Mouse (Mus musculus) lung, adult 18-20 months (tissue): ENCODE measurements around the gene Dusp22.

Experiments
- DNase-seq, 2 experiments: peaks; one replicate each; pipeline ENCODE4 v3.0.0; 2022; ENCODE audit warnings: mixed read lengths in 2 of 2

Dusp22 gene

DNA sequence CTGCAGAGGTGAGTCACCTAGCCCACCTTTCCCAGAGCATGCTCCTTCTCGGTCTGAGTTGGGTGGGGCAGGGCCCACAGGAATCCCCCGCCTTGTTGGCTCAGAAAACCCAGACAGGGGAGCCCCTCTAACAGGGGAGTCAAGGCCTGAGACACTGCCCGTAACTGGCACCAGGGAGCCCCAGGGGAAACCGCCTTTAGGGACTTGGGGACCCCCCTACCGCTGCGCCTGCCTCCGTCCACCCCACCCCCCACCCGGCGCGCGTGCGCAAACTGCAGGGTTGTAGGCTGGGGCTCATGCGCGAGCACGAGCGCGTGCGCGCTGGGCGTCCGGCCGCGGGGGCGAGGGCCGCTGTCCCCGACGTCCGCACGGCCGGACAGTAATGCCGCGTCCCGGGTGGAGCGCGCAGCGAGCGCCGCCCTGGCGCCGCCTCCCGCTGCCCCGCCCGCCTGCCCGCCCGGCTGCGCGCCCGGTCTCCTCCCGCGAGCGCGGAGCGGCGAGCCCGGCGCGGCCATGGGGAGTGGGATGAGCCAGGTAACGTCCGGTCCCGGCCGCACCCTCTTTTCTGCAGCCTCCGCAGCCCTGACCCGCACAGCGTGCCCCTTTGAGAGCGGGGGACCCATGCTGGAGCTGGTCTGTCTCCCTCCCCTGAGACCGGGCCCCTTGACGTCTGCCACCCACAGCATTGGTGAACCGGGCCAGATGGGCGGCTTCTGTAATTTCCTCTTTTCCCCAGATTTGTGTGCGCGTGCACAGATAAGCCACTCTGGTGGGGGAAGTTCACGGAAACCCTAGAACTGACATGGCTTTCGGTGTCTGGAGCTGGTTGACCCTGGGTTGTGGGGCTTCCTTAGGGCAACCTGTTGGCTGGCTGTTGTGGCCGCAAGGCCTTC is at the start of gene Dusp22:
TSS of gene Dusp22 (plus strand) at position 387 of the 893 bp plus-strand sequence.
- DNase-seq, result peak; percentile 86 to 89

DNA sequence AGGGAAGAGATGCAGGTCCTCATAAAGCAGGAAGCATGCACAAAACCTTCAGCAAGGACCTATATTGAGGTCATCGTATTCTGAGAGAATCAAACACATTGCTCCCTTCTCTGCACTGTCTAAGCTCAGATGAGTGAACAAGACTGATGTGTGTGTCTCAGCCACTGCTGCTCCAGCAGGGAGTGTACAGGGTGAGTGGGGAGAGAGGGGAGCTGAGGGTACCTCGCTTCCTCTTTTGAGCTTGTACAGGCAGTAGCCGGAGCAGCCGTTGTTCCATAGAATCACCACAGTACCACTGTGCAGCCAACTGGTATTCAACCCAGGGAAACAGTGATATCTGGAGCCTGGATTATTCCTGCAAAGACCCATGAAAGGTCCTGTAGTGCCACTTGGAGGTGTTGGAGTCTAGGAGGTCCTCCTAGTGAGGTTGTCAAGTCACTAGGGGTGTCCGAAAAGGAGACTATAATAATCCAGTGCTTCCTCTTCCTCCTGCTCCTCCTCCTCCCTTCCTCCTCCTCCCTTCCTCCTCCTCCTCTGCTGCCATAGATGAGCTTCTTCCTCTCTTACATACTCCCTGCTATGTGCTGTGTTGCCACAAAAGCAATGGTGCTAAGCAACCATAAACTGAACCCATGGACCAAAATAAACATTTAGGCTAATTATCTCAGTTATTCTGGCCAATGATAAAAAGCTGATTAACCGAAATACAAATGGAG is 47.6 kb upstream of the Dusp22 start:
- no peak for DNase-seq

DNA sequence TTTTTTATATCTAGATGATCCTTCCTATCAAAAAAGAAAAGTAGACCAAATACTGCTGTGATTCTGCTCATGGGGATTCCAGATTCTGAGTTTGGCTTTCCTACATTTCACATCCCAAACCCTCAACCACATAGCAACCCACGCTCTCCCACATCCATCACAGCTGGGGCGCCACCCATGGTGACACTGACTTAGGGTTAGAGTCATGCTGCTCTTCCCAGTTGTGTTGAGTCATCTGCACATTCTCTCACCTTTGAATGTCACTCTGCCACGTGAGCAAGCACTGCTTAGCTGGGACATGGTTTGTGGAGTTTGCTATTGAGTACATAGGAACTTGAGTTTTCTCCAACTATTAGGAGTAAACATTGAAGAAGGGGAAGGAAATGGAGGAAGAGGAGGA is 40.1 kb upstream of the Dusp22 start:
- DNase-seq, result no peak

DNA sequence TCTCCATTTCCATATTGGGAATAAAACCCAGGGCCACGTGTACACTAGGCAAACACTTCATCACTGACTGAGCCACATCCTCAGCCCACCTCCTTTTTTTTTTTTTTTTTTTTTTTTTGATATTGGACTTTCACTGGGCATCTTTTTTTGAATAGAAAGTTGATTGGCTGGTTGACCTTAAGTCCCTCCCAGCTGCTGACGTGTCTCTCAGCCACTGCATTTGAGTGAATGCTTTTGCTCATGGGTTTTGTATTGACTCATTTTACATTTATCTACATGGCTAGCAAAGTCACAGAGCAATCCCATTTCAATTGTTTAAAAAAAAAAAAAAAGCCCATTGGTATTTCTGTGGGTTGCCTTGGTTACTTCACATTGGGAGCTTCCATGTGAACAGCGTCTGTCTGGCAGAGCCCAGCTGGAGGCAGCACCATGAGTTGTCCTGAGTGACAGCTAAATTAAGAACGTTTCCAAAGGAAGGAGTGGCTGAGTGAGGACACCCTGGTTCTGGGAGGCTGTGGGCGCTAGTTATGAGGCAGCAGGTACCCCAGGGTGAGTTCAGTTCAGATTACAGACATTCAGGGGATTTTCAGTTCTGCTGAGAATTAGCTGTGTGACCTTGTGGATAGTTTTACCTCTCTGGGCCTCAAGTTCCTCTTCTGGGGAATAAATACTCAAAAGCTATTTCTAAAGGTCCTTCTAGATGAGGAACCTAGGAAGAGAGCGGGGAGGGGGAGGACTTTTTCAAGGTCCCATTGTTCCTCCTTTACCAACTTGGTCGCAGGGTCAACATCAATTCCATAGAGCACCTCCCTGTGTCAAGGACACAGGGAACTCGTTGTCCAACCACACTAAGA is 31.4 kb upstream of the Dusp22 start:
- DNase-seq, result no peak

DNA sequence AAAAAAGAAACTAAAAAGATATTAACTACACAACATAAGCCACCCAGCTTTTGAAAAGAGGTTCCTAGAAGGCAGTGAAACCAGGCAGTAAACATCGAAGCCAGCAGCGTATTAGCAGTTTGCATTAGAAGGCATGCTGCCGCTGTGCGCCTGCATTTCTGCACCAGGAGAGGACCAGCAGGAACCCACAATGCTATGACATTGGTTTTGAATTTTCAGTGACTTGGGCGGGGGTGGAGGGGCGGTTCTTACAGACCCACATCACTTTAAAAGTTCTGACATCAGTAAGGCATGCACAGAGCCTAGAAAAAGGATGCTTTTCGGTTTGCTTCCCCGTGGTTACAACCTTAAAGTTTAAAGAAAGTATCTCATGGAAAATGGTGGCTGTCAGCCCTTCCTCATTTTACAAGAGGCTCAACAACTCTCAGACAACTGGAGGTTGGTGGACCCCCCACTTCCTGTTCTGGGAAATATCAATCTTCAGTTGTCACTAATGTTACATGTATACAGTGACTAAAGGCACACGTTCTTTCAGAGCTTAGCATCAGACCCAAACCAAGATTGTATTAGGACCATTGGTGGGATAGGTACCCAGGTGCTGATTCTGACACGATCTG is 29.9 kb upstream of the Dusp22 start:
- no peak for DNase-seq

DNA sequence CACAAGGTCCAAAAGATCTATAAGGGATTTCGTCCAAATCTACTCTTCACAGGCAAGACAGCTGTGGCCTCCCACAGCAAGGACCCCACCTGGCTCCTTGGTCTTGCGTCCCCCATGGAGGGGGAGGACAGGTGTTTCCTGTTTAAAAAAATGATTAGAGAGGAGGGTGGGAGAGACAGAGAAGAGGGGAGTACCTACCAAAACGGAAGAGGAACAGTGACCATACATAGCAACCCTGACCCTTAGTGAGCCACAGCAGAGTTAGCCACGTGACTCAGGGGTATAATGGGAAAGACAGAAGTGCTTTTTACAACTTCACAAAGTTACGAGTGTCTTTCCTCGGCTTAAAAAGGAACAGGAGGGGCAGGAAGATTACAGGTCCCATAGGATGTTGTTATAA is 26.8 kb upstream of the Dusp22 start:
- DNase-seq, result no peak

DNA sequence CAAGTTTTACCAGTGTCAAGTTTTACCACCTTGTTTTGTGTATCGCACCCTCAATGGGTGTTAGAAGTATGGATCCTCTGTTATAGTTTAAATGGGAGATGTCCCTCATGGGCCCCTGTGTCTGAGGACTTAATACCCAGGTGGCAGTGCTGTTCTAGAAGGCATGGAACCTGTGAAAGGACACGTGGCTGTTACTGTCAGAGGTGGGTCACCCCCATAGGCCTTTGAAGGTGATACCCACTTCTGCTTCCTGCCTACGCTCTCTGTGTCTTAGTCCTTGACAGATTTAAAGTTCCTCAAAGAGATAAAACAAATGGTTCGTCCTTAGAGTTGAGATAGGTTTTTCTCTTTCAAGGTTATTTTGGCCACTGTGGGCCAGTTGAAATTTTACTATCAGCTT is 23.3 kb upstream of the Dusp22 start:
- DNase-seq, result no peak

DNA sequence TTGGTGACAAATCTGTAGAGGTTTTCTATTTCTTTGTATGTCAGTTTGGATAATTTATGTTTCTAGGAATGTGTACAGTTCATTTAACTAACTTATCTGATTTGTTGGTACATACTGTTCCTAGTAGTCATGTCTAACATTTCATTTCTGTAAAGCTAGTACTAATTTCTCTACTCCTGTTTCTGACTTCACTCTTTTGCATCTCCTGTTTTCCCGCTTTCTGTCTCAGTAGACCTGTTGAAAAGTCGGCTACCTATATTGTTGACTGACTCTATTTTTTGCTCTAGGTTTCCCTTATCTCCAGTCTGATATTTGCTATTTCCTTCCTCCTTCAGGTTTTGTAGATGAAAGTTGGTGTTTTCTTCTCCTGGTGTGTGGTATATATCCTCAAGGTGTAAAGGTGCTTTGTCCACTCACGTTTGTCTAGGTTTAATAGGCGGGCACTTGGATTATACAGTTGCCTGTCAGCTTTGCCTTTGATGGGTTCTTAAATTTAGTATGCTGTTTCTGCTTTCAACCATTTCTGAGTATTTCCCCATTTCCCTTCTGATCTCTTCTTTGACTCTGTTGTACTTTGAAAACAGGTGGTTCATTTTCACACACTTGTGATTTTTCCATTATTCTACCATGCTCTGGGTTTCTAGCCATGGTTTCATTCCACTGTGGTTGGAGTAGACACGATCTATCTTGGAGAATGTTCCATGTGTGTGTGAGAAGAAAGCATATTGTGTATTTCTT is 21.3 kb upstream of the Dusp22 start:
- DNase-seq, result no peak

DNA sequence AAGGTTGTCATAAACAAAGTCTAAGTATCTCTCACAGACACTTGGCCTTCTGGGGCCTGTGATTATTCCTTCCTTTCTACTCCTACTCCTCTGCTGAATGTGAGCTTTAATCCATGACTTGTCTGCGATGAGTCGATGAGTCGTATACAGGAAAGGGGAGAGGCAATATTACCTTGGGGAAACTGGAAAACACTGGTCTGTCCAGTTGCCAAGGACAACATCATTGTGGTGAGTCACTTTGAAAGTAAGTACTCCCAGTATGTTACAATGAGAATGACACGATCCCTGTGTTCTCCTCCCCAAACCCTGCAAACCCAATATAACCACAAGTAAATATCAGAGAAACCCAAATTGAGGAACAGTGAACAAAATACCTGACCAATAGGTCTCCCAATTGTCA is 17.7 kb upstream of the Dusp22 start:
- DNase-seq, result no peak

DNA sequence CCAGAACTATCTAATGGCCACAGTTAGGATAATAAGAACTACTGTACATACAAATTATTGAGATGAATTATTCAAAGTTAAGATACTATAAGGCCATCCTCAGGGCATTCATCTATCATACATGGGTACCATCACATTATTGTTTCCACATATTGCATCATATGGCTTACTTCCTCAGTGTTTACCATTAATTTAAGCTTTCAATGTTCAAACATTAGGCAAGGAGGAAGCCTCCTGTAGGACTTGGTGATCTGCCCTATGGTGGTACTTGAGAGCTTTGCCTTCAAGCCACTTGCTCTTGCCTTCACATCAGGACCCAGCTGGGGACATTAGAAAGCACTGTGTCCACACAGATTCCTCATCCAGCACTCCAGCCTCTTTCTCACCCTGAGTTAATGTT is 11.3 kb upstream of the Dusp22 start:
- DNase-seq, result no peak

DNA sequence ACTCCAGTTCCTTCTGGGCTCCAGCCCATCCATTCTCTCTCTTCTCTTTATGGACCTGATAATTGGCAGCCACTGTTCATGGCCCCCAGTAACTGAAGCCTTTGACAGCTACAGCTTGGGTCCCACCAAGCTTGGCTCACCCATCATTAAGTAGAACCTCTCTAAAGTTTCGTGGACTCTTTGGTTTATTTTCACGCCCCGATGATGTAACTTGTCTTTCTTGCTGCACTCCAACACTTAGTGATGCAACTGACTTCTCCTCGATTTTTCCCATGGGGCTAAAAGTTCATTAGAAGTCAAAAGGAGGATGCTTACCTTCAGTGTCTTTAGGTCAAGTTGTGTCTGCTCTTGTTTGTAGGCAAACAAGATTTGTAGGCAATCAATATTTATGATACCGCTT is 10.6 kb upstream of the Dusp22 start:
- DNase-seq, result no peak

DNA sequence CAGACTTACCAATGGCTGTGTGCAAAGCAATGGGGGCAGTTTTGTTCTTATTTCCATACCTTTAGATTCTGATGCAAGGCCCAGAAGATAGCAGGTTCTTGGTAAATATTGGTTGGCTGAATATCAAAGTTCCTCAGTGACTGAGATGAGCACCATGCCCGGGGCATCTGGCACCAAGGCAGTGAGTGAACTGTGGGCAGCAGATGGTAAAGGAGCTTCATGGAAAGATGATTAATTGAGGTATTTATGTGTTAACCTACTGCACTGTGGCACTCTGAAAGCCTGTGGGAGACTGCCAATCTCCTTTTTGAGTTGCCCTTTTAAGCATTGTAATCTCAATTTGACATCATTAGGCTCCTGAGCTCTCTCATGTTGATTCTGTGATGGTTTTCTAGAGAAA is 9.1 kb upstream of the Dusp22 start:
- DNase-seq, result no peak

DNA sequence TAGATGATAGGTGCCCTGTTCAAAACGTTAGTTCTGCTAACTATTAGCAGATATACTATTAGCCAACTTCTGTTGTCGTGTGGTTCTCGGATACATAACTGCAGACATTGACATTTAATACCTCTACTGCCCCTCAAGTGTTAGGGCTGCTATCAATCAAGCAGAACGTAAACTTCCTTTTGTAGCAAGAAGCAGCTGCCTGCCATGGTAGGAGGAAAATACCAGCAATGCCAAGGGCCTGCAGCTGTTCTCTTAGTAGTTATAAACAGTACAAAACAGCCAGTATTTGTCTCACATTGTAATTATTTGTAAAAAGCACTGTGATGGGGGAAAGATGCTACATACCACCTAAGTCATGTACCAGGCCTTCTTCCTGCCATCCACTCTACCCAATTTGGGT is 6.7 kb upstream of the Dusp22 start:
- no peak for DNase-seq

DNA sequence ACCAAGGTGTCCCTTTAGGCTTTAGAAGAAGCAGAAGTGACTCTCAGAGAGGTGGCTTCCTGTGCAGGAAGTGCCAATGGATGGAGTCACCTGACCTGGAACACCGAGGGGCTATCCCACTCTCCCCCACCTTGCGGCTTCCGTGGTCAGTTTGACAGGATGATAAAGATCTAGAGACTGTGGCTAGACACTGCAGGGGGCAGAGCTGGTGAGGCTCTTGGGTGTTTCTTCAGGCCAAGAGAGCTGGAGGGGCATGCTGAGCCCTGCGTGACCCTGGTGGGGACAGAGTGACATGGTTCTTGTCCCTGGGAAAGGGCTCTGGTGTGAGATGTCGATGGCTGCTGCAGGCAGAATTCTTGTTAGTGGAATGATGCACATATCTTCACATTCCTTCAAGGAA is 5.3 kb upstream of the Dusp22 start:
- no peak for DNase-seq

DNA sequence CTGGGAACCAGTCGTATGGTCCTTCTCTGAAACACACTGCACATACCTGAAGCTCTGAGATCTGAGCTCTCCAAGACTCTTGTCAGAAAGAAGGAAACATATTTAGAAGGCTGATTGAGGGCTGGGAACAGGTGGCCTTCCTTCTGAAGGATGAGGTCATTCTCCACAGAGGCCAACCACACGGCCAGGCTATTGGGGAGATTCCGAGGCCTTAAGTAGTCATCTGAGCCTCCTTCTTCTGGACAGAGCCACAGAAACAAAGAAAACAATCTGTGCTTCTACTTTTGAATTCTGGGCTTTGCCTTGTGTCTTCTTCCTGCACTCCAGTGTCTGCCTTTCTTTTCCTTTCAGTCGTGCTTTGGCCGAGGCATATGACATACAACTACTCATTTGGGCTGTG is 2.9 kb upstream of the Dusp22 start:
- no peak for DNase-seq

DNA sequence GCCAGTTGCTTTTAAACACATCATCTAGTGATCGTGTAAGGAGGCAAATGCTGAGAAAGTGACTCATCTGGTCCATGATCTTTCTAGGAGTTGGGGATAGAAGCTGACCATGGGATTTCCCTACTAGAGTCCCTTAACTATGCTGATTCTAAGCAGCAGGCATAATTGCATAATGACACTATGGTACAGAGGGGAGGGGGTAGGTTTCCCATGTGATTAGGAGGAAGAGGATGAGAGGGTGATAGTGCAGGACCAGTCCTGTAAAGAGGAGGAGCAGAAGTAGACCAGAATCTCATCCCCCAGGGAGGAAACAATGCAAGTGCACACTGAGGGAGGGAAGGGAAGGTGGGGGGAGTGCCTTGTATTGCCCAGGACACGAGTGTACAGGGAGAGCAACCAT is 2.0 kb upstream of the Dusp22 start:
- DNase-seq, result no peak

DNA sequence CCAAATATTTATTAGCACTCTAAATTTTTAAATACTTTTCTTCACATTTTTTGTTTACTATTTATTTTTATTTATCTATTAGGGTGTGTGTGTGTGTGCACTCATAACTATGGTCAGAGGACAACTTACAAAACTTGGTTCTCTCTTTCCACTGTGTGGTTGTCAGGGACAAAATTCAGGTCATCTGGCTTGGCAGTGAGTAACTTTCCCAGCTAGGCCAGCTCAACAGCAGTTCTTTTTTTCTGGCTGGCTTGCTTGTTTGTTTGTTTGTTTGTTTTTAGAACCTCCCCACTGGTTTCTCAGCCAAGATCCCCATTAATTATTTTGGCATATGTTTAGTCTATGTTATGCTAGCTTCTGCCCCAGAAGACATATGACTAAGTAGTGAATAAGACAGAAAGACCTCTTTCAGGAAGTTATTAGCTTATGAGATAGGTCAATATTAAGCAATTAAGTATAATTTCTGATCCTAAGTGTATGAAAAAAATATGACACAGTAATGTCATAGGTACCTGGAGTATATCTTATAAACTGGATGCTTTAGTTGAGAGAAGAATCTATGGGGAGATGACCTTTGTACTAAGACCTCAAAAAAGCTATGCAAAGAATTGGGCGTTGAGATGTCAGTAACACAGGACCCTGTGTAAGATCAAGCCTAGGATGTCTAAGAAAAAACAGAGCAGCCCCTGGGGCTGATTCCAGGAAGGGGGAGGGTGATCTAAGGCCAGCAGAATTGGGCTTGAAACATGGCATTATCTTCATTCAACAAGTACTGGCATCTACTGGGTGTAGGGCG is 1.4 kb upstream of the Dusp22 start:
- DNase-seq, result no peak

DNA sequence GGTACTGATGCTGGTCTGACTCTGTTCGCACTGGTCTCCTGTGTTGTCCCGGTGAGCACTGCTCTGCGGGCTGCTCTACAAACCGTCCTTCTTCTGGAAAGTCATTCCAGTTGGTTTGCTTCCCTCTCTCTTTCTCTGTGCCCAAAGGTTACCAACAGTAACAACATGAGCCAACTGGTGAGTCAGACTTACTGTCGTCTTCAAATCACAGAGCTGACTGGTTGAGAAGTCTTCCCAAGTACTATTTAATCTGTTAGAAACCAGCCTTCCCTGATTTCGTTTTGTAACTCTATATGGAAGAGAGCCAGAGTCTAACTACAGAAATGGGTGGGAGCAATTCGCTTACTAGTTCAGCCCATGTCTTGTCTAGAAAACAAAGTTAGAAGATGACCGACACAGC is 5.5 kb downstream of the Dusp22 start:
- peak in 1 of 2 experiments; percentile 19 for DNase-seq

DNA sequence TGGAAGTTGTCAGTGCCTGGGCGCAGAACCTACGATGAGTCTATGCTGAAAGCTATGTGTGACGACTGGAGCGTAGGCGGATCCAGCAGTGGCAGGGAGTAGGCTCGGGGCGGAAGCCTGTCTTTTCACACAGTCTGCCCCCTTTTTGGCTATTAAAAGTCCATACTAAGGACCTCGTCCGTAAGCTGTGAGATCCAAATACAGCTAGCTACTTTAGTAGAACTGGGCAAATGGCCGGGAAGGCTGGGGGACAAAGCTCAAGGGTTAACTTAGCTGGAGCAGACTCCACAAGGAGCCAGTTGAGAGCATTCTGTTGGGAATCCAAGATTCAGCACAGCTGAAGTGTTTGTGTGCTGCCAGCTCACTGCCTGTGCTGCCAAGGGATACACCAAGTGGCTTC is 6.7 kb downstream of the Dusp22 start:
- DNase-seq, result no peak

DNA sequence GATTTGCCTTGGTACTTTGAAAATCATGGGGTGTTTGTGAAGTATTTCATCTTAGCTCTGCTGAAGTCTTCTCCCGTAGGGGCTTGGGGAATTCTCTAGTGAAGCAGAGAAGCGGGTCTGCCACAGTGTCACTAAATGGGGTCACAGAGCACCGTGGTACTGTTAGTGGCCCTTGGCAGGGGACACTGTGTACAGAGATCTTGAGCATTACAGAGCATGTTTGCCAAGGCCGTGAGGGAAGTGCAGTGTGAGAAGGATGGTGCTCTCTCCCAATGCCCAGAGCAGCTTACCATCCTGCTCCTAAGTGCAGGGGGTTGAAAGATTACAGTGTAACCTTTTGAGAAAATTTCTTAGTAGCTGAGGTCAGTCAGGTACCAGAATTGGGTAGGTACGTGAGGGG is 8.5 kb downstream of the Dusp22 start:
- DNase-seq, result no peak

DNA sequence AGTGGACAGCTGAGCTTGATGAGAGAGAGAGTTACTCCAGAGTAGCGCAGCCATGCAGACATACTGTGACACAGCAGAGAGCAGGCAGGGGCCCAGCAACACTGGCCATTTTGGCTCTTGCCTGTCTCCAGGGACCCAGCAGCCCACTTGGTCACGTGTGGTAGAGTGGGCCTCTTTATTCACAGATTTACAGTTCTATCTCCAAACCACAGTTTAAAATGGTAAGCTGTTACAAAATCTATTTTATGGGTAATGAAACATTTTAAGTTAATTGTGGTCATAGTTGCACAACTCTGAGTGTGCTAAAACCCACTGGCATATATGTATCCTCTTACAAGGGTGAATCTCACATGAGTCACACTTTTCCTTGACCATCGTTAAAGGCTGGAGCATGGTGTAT is 9.5 kb downstream of the Dusp22 start:
- DNase-seq, result no peak
